Mouse (Mus musculus) embryonic fibroblast, embryonic 13.5 days (primary cell): ENCODE results near the gene Ccdc85c. TPM values are rescaled to one million over a fixed set of nuclear protein-coding genes. Genes with fewer than 3 reads are reported as not detected.
A peak's percentile ranks its signal among the peaks of the same experiment; 100 is the strongest.

Experiments
- H3K27ac ChIP-seq: 2 replicates; pipeline ENCODE4 v1.5.1; 2012; ENCODE audit warnings: low read length, control low read depth, inconsistent platforms; ENCODE audit not compliant: insufficient read depth
- H3K4me1 ChIP-seq: 2 replicates; pipeline ENCODE4 v1.6.1; 2011; ENCODE audit warnings: low read length; ENCODE audit not compliant: control insufficient read depth, insufficient read depth
- H3K4me3 ChIP-seq: 2 replicates; pipeline ENCODE4 v1.5.1; 2011; ENCODE audit warnings: mild to moderate bottlenecking, control low read depth, low read length; ENCODE audit not compliant: insufficient read depth
- CTCF ChIP-seq: IDR thresholded peaks from 2 replicates; pipeline ENCODE4 v1.5.1; 2011; ENCODE audit warnings: mild to moderate bottlenecking, control low read depth, low read length, moderate library complexity, borderline replicate concordance; ENCODE audit not compliant: insufficient read depth
- POLR2A ChIP-seq: IDR thresholded peaks from 2 replicates; pipeline ENCODE4 v1.6.1; 2011; ENCODE audit warnings: low read depth, mild to moderate bottlenecking, control low read depth, low read length, moderate library complexity
- polyA plus RNA-seq: library from polyadenylated mRNA; stranded (reverse); fragments of >200 nt; gene quantifications from 2 replicates; pipeline ENCODE4 v1.2.4, GENCODE M21; 2011; ENCODE audit warnings: low read depth; ENCODE audit not compliant: missing spikeins, insufficient read length

Ccdc85c gene
- 1.6 and 2.7 TPM in 2 replicates for polyA plus RNA-seq

GRCm38 (mm10) chr12:108274661-108275507 lies at the start of gene Ccdc85c:
Gene Ccdc85c (minus strand): TSS chr12:108275425.
- H3K27ac ChIP-seq = no peak within 1 kb of the TSS
- H3K4me3 ChIP-seq = peak within 1 kb of the TSS; percentile 63
- TF ChIP-seq CTCF (no peak), POLR2A (0 out of 2 replicates have a peak, but pooled peaks have one; percentile 48)
- H3K4me1 ChIP-seq = 0 out of 2 replicates have a peak, but pooled peaks cover 5% of the 10 kb centered on the region

GRCm38 (mm10) chr12:108320096-108320495 lies 44.9 kb upstream of the Ccdc85c start:
- H3K4me3 ChIP-seq = no peak overlapping the region
- H3K4me1 ChIP-seq = no peaks in the 10 kb centered on the region
- TF ChIP-seq POLR2A (no peak), CTCF (no peak)
- no peak overlapping the region for H3K27ac ChIP-seq

GRCm38 (mm10) chr12:108318499-108318898 lies 43.3 kb upstream of the Ccdc85c start:
- TF ChIP-seq CTCF (no peak), POLR2A (no peak)
- H3K4me1 ChIP-seq = no peaks in the 10 kb centered on the region
- no peak overlapping the region for H3K27ac ChIP-seq
- H3K4me3 ChIP-seq = no peak overlapping the region

- TF ChIP-seq CTCF (no peak), POLR2A (no peak)
- H3K4me1 ChIP-seq = no peaks in the 10 kb centered on the region
- H3K4me3 ChIP-seq = no peak overlapping the region
Measured at GRCm38 (mm10) chr12:108317826-108318430, 42.7 kb upstream of the Ccdc85c start.

GRCm38 (mm10) chr12:108317201-108317738 lies 42.0 kb upstream of the Ccdc85c start:
- H3K27ac ChIP-seq = no peak overlapping the region
- H3K4me1 ChIP-seq = no peaks in the 10 kb centered on the region
- TF ChIP-seq CTCF = no peak
- no peak for TF ChIP-seq POLR2A
- H3K4me3 ChIP-seq = no peak overlapping the region

More at GRCm38 (mm10) chr12:108317826-108318430, 42.7 kb upstream of the Ccdc85c start:
- no peak overlapping the region for H3K27ac ChIP-seq

GRCm38 (mm10) chr12:108316655-108317054 lies 41.4 kb upstream of the Ccdc85c start:
- Histone ChIP-seq H3K4me3 (no peak overlapping the region), H3K27ac (no peak overlapping the region), H3K4me1 (no peaks in the 10 kb centered on the region)
- no peak for TF ChIP-seq POLR2A
- TF ChIP-seq CTCF = no peak

- TF ChIP-seq CTCF = no peak
- TF ChIP-seq POLR2A = no peak
- H3K27ac ChIP-seq = no peak overlapping the region
- no peak overlapping the region for H3K4me3 ChIP-seq
- no peaks in the 10 kb centered on the region for H3K4me1 ChIP-seq
Measured at GRCm38 (mm10) chr12:108315818-108316217, 40.6 kb upstream of the Ccdc85c start.

GRCm38 (mm10) chr12:108313244-108313772 lies 38.1 kb upstream of the Ccdc85c start:
- Histone ChIP-seq H3K27ac (no peak overlapping the region), H3K4me3 (no peak overlapping the region), H3K4me1 (peaks cover 13% of the 10 kb centered on the region)
- TF ChIP-seq CTCF = no peak
- no peak for TF ChIP-seq POLR2A

- Histone ChIP-seq H3K4me3 (no peak overlapping the region), H3K4me1 (peaks cover 13% of the 10 kb centered on the region), H3K27ac (no peak overlapping the region)
- TF ChIP-seq CTCF (no peak), POLR2A (no peak)
Measured at GRCm38 (mm10) chr12:108312432-108312851, 37.2 kb upstream of the Ccdc85c start.

GRCm38 (mm10) chr12:108311741-108312290 lies 36.6 kb upstream of the Ccdc85c start:
- no peak overlapping the region for H3K4me3 ChIP-seq
- TF ChIP-seq POLR2A (no peak), CTCF (no peak)
- peaks cover 13% of the 10 kb centered on the region for H3K4me1 ChIP-seq
- no peak overlapping the region for H3K27ac ChIP-seq
